Mouse (Mus musculus): ENCODE results near the gene Heatr6. TPM values are rescaled to one million over a fixed set of nuclear protein-coding genes. Genes with fewer than 3 reads are reported as not detected.

Heatr6 gene
- polyA plus RNA-seq, 1 experiment from 2014 or later, result 14.4 TPM

- DNase-seq (ENCODE audit: low spot score) (no peak), ATAC-seq (replicated peaks; ENCODE audit: low FRiP score, low read depth) (no peak)
- TF ChIP-seq CTCF (IDR thresholded peaks at IDR 0.05; ENCODE audit: low read depth), result no peak
- no peak overlapping the region for H3K4me2 ChIP-seq (ENCODE audit: low read length)
- H3K27me3 ChIP-seq (ENCODE audit: insufficient read depth, low read length), result no peaks in the 10 kb centered on the region
- no peak overlapping the region for H3K9ac ChIP-seq (ENCODE audit: low read depth, low read length)
- no peak overlapping the region for H3K27ac ChIP-seq
- no peaks in the 10 kb centered on the region for H3K4me1 ChIP-seq (replicated peaks; ENCODE audit: insufficient read depth, low read length)
- no peaks in the 10 kb centered on the region for H3K36me3 ChIP-seq (ENCODE audit: insufficient read depth, low read length)
- H3K9me3 ChIP-seq (replicated peaks; ENCODE audit: low read length), result no peaks in the 10 kb centered on the region
- H3K4me3 ChIP-seq (replicated peaks; ENCODE audit: low read depth, low read length), result no peak overlapping the region
- WGBS, result 87% methylated on average over 6 of the region's 6 CpGs
Observed at GRCm38 (mm10) chr11:83717042-83717665, 36.3 kb upstream of the Heatr6 start.

- no peak overlapping the region for H3K27ac ChIP-seq
- no peaks in the 10 kb centered on the region for H3K4me1 ChIP-seq (replicated peaks; ENCODE audit: insufficient read depth, low read length)
- no peaks in the 10 kb centered on the region for H3K36me3 ChIP-seq (ENCODE audit: insufficient read depth, low read length)
- H3K9ac ChIP-seq (ENCODE audit: low read depth, low read length), result no peak overlapping the region
- ATAC-seq (replicated peaks; ENCODE audit: low FRiP score, low read depth) (no peak), DNase-seq (ENCODE audit: low spot score) (no peak)
- H3K27me3 ChIP-seq (ENCODE audit: insufficient read depth, low read length), result no peaks in the 10 kb centered on the region
- no peak overlapping the region for H3K4me2 ChIP-seq (ENCODE audit: low read length)
- H3K4me3 ChIP-seq (replicated peaks; ENCODE audit: low read depth, low read length), result no peak overlapping the region
- H3K9me3 ChIP-seq (replicated peaks; ENCODE audit: low read length), result no peaks in the 10 kb centered on the region
- no peak for TF ChIP-seq CTCF (IDR thresholded peaks at IDR 0.05; ENCODE audit: low read depth)
Observed at GRCm38 (mm10) chr11:83720766-83721165, 32.7 kb upstream of the Heatr6 start.

GRCm38 (mm10) chr11:83728757-83729432 lies 24.6 kb upstream of the Heatr6 start:
- Histone ChIP-seq H3K9me3 (replicated peaks; ENCODE audit: low read length) (0 out of 2 replicates have a peak, but pooled peaks cover 2% of the 10 kb centered on the region), H3K27me3 (ENCODE audit: insufficient read depth, low read length) (no peaks in the 10 kb centered on the region), H3K36me3 (ENCODE audit: insufficient read depth, low read length) (no peaks in the 10 kb centered on the region), H3K4me2 (ENCODE audit: low read length) (no peak overlapping the region), H3K27ac (no peak overlapping the region), H3K4me3 (replicated peaks; ENCODE audit: low read depth, low read length) (no peak overlapping the region), H3K4me1 (replicated peaks; ENCODE audit: insufficient read depth, low read length) (no peaks in the 10 kb centered on the region), H3K9ac (ENCODE audit: low read depth, low read length) (no peak overlapping the region)
- WGBS, result 58% methylated on average over 3 of the region's 3 CpGs
- peak; percentile 71 for TF ChIP-seq CTCF (IDR thresholded peaks at IDR 0.05; ENCODE audit: low read depth)
- ATAC-seq (replicated peaks; ENCODE audit: low FRiP score, low read depth), result no peak
- DNase-seq (ENCODE audit: low spot score), result peak; percentile 31

DNA sequence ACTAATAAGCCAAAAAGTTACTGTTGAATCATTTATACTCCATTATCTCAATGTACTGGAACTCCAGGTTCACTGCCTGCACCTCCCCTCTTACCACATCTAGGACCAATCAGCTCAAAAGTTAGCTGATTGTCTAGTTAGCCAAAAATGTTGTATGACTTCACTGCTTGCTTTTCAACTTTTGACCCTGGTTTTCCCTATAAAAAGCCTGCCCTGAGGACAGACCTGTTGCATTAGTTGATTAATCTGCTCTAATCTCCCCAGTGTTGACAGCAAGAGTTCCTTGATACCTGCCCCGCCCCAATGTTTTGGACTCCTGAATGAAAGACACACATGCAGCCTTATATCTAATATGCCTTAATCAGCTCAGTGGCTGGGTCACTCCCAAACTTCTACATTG lies 22.4 kb upstream of the Heatr6 start:
- WGBS, result 91% methylated on average over 1 of the region's 1 CpGs
- Histone ChIP-seq H3K4me1 (replicated peaks; ENCODE audit: insufficient read depth, low read length) (no peaks in the 10 kb centered on the region), H3K9ac (ENCODE audit: low read depth, low read length) (no peak overlapping the region), H3K36me3 (ENCODE audit: insufficient read depth, low read length) (no peaks in the 10 kb centered on the region), H3K27me3 (ENCODE audit: insufficient read depth, low read length) (no peaks in the 10 kb centered on the region), H3K27ac (no peak overlapping the region), H3K4me2 (ENCODE audit: low read length) (no peak overlapping the region), H3K4me3 (replicated peaks; ENCODE audit: low read depth, low read length) (no peak overlapping the region), H3K9me3 (replicated peaks; ENCODE audit: low read length) (0 out of 2 replicates have a peak, but pooled peaks cover 5% of the 10 kb centered on the region)
- TF ChIP-seq CTCF (IDR thresholded peaks at IDR 0.05; ENCODE audit: low read depth), result no peak
- DNase-seq (ENCODE audit: low spot score), result no peak
- no peak for ATAC-seq (replicated peaks; ENCODE audit: low FRiP score, low read depth)

DNA sequence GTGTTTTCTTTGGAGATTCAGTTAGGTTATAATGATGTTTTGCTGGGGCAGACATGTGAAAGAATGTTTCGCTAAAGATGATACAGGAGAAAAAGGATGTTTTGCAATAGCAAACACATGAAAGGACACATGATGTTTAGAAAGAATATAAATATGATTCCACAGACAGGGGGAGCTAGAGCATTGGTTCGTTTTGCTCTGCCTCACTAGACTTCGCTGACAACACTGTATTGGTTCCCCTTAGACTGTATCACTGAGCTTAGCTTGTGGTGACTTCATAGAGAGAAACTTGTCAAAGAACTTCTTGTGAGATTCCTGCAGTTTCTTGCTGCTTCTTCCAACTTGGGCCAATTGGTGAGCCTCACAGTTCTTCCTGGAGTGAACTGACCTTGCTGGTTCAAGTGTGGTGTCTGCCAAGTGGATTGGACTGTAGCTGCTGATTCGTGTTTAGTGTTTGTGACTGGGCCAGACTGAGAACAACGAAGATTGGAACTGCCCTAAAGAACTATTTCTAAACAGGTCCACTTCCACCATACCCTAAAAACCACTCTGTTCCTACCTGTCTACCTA lies 20.3 kb upstream of the Heatr6 start:
- Histone ChIP-seq H3K4me3 (replicated peaks; ENCODE audit: low read depth, low read length) (no peak overlapping the region), H3K4me2 (ENCODE audit: low read length) (no peak overlapping the region), H3K9ac (ENCODE audit: low read depth, low read length) (no peak overlapping the region), H3K27me3 (ENCODE audit: insufficient read depth, low read length) (no peaks in the 10 kb centered on the region), H3K36me3 (ENCODE audit: insufficient read depth, low read length) (no peaks in the 10 kb centered on the region), H3K27ac (no peak overlapping the region), H3K9me3 (replicated peaks; ENCODE audit: low read length) (0 out of 2 replicates have a peak, but pooled peaks cover 5% of the 10 kb centered on the region), H3K4me1 (replicated peaks; ENCODE audit: insufficient read depth, low read length) (no peaks in the 10 kb centered on the region)
- no peak for DNase-seq (ENCODE audit: low spot score)
- peak; percentile 28; the same call in 1 of the 2 replicates for TF ChIP-seq CTCF (IDR thresholded peaks at IDR 0.05; ENCODE audit: low read depth)
- WGBS, result 81% methylated on average over 5 of the region's 5 CpGs
- ATAC-seq (replicated peaks; ENCODE audit: low FRiP score, low read depth), result no peak

GRCm38 (mm10) chr11:83734215-83734614 lies 19.3 kb upstream of the Heatr6 start:
- Histone ChIP-seq H3K27ac (no peak overlapping the region), H3K4me2 (ENCODE audit: low read length) (no peak overlapping the region), H3K27me3 (ENCODE audit: insufficient read depth, low read length) (no peaks in the 10 kb centered on the region), H3K9ac (ENCODE audit: low read depth, low read length) (no peak overlapping the region), H3K9me3 (replicated peaks; ENCODE audit: low read length) (0 out of 2 replicates have a peak, but pooled peaks cover 5% of the 10 kb centered on the region), H3K4me3 (replicated peaks; ENCODE audit: low read depth, low read length) (no peak overlapping the region), H3K36me3 (ENCODE audit: insufficient read depth, low read length) (no peaks in the 10 kb centered on the region), H3K4me1 (replicated peaks; ENCODE audit: insufficient read depth, low read length) (no peaks in the 10 kb centered on the region)
- DNase-seq (ENCODE audit: low spot score), result no peak
- no peak for ATAC-seq (replicated peaks; ENCODE audit: low FRiP score, low read depth)
- WGBS, result 82% methylated on average over 1 of the region's 1 CpGs
- no peak for TF ChIP-seq CTCF (IDR thresholded peaks at IDR 0.05; ENCODE audit: low read depth)

Data from kidney, postnatal 0 days (tissue).